Mouse (Mus musculus) testis, adult 2 months (tissue): ENCODE data around the gene Snd1.

Experiments
- CTCF ChIP-seq: fragments of 200-500 bp; IDR thresholded peaks from 2 replicates; pipeline ENCODE4 v1.5.1; 2012; ENCODE audit warnings: low read depth, mild to moderate bottlenecking, inconsistent platforms, low read length, moderate library complexity; ENCODE audit not compliant: control insufficient read depth, insufficient read depth, insufficient replicate concordance
- POLR2A ChIP-seq: fragments of 200-500 bp; IDR thresholded peaks from 2 replicates; pipeline ENCODE4 v1.6.1; 2012; ENCODE audit warnings: low read depth, mild to moderate bottlenecking, inconsistent platforms, low read length, moderate library complexity; ENCODE audit not compliant: control insufficient read depth

GRCm38 (mm10) chr6:28981966-28982701, 507.2 kb downstream of the Snd1 start:
- TF ChIP-seq POLR2A (no peak), CTCF (no peak)
